Mouse (Mus musculus): ENCODE measurements around the gene Golgb1.

DNA sequence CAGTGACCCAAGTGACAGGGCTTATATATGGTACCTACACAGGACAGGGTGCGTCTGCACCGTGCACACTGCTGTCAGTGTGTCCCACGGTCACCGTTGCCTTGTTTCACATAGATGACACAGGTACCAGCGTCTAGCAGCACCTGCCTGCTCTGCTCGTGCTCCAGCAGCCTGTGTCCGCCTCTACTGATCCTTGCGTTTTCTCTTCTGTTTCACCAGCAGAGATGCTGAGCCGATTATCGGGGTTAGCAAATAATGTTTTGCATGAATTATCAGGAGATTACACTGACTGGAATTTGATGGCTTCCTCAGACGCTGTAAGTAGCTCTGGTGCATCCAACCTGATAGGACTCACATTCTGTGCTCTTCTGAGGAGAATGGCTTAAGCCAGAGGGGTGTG lies 11.0 kb downstream of the Golgb1 start:
- TF ChIP-seq EP300 (IDR thresholded peaks at IDR 0.05; ENCODE audit: low read depth) (no peak), CTCF (IDR thresholded peaks at IDR 0.05; ENCODE audit: low read depth) (no peak)
